In the genomic region with DNA sequence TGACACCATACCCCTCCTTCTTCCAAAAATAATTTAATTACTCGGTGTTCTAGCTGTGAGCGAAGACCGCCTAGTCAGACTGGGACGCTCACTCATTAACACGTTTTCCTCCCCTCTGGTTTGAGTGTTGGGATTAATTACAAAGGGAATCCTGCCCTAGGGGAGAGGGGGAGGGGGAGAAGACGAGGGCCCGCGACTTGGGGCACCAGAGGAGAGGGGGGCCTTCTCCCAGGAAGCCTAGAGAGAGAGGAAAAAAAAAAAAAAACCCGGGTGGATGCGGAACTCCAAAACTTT, we compare ENCODE assay signal across 9 mouse cellular contexts. TPM values are rescaled to one million over a fixed set of nuclear protein-coding genes. Genes with fewer than 3 reads are reported as not detected.
DNase-seq lines count a peak whose midpoint lies in the region; ATAC-seq and TF ChIP-seq lines count a peak whose summit lies in the region.
"Had no signal": no experiment of that assay in that cellular context is flagged by ENCODE, and none has a peak within 500 bp of the region (broad histone marks: within the 10 kb centered on the region; RNA-seq: fewer than 3 reads in every experiment).

No protein-coding gene starts in this region.

- WGBS in heart, embryonic 10.5 days, result 23% methylated on average over 10 of the region's 10 CpGs
- WGBS in liver, embryonic 12.5 days (ENCODE audit: insufficient replicate concordance), result 29% methylated on average over 10 of the region's 10 CpGs

- no peak for ATAC-seq in liver, embryonic 12.5 days

- TF ChIP-seq CTCF in testis, adult 2 months (IDR thresholded peaks at IDR 0.05; ENCODE audit: control insufficient read depth, insufficient read depth, insufficient replicate concordance, low read depth, low read length), result no peak

- no peaks in the 10 kb centered on the region for H3K9me3 ChIP-seq in heart, embryonic 10.5 days
- no peaks in the 10 kb centered on the region for H3K9me3 ChIP-seq in liver, embryonic 12.5 days (replicated peaks)

- H3K4me2 ChIP-seq in liver, embryonic 12.5 days, result peak overlapping the region; percentile 90

- 0 out of 2 replicates have a peak, but pooled peaks cover 5% of the 10 kb centered on the region for H3K36me3 ChIP-seq in heart, embryonic 10.5 days
- H3K36me3 ChIP-seq in testis, adult 2 months (ENCODE audit: control insufficient read depth, insufficient read depth, low read length), result no peaks in the 10 kb centered on the region
- no peaks in the 10 kb centered on the region for H3K36me3 ChIP-seq in liver, embryonic 12.5 days

- TF ChIP-seq POLR2A in testis, adult 2 months (IDR thresholded peaks at IDR 0.05; ENCODE audit: control insufficient read depth, low read depth, low read length), result no peak

- H3K9ac ChIP-seq in liver, embryonic 12.5 days, result peak overlapping the region; percentile 66; the same call in 1 of the 2 replicates

- no peak for DNase-seq in heart, embryonic 10.5 days (ENCODE audit: low spot score)
- no peak for DNase-seq in heart, postnatal 4 days
- DNase-seq in testis, postnatal 10 days (ENCODE audit: low spot score), result no peak
- no peak for DNase-seq in embryo, embryonic 10 days (ENCODE audit: low spot score)
- DNase-seq in layer of hippocampus, postnatal 14 days (ENCODE audit: low spot score in 2 of 2), result no peak
- DNase-seq in cerebellum, postnatal 14 days, result no peak

- no peaks in the 10 kb centered on the region for H3K27me3 ChIP-seq in heart, embryonic 10.5 days (ENCODE audit: insufficient read depth, poor library complexity, severe bottlenecking)
- H3K27me3 ChIP-seq in testis, adult 2 months (ENCODE audit: control insufficient read depth, insufficient read depth, low read length), result no peaks in the 10 kb centered on the region
- H3K27me3 ChIP-seq in liver, embryonic 12.5 days (replicated peaks), result peaks cover 19% of the 10 kb centered on the region

- peaks cover 46% of the 10 kb centered on the region for H3K4me1 ChIP-seq in heart, embryonic 10.5 days
- peaks cover 14% of the 10 kb centered on the region for H3K4me1 ChIP-seq in testis, adult 2 months (ENCODE audit: control insufficient read depth, insufficient read depth, low read length)
- peaks cover 19% of the 10 kb centered on the region for H3K4me1 ChIP-seq in liver, embryonic 12.5 days

- peak overlapping the region; percentile 92 for H3K4me3 ChIP-seq in heart, embryonic 10.5 days
- H3K4me3 ChIP-seq in testis, adult 2 months (ENCODE audit: control insufficient read depth, low read depth, low read length), result peak overlapping the region; percentile 44; the same call in 1 of the 2 replicates
- H3K4me3 ChIP-seq in liver, embryonic 12.5 days, result peak overlapping the region; percentile 68; the same call in 1 of the 2 replicates

- peak overlapping the region; percentile 97 for H3K27ac ChIP-seq in heart, embryonic 10.5 days
- no peak overlapping the region for H3K27ac ChIP-seq in testis, adult 2 months (ENCODE audit: control insufficient read depth, insufficient read depth, low read depth, low read length)
- H3K27ac ChIP-seq in liver, embryonic 12.5 days, result no peak overlapping the region

RNA-seq across cellular contexts. Expression of a gene that starts 0.5 kb away (rescaled TPM):
- 12.8 and 16.0 TPM in 2 replicates for polyA plus RNA-seq in heart, embryonic 10.5 days (2016; fragmentation: Nextera tagmentation; extraction: Ambion mirVana)
- total RNA-seq in heart, postnatal 4 days (2021), result 10 to 100 TPM; 12.3 to 12.4 TPM
- 2.6 and 4.6 TPM in 2 replicates for polyA plus RNA-seq in testis, adult 2 months (2012; rRNA removed)
- polyA plus RNA-seq in liver, embryonic 12.5 days (2016; fragmentation: Nextera tagmentation; extraction: Ambion mirVana), result 2.3 and 2.6 TPM in 2 replicates
- total RNA-seq in layer of hippocampus, postnatal 14 days (2021), result 10 to 100 TPM; 21.9 to 22.4 TPM

RNA-seq across cellular contexts. Expression of a gene that starts 29.6 kb away (rescaled TPM):
- polyA plus RNA-seq in heart, embryonic 10.5 days (2016; fragmentation: Nextera tagmentation; extraction: Ambion mirVana), result 0.09 TPM in 1 of 2 replicates, not detected in the other
- not detected for total RNA-seq in heart, postnatal 4 days (2021)
- 0.24 and 0.33 TPM in 2 replicates for polyA plus RNA-seq in testis, adult 2 months (2012; rRNA removed)
- not detected in 2 replicates for polyA plus RNA-seq in liver, embryonic 12.5 days (2016; fragmentation: Nextera tagmentation; extraction: Ambion mirVana)
- under 1 TPM; 0.85 to 0.91 TPM for total RNA-seq in layer of hippocampus, postnatal 14 days (2021)
- total RNA-seq: adrenal gland, postnatal 36 days had no signal

RNA-seq across cellular contexts. Expression of a gene that starts 54.6 kb away (rescaled TPM):
- 188 and 218 TPM in 2 replicates for polyA plus RNA-seq in heart, embryonic 10.5 days (2016; fragmentation: Nextera tagmentation; extraction: Ambion mirVana)
- total RNA-seq in heart, postnatal 4 days (2021), result 100 to 1,000 TPM; 160 to 167 TPM
- polyA plus RNA-seq in testis, adult 2 months (2012; rRNA removed), result 28.1 and 33.1 TPM in 2 replicates
- polyA plus RNA-seq in liver, embryonic 12.5 days (2016; fragmentation: Nextera tagmentation; extraction: Ambion mirVana), result 92.8 and 96.5 TPM in 2 replicates
- 100 to 1,000 TPM; 152 TPM for total RNA-seq in layer of hippocampus, postnatal 14 days (2021)

RNA-seq across cellular contexts. Expression of a gene that starts 54.8 kb away (rescaled TPM):
- polyA plus RNA-seq in heart, embryonic 10.5 days (2016; fragmentation: Nextera tagmentation; extraction: Ambion mirVana), result 107 and 124 TPM in 2 replicates
- 10 to 100 TPM; 65.6 to 67.4 TPM for total RNA-seq in heart, postnatal 4 days (2021)
- 60.5 and 77.9 TPM in 2 replicates for polyA plus RNA-seq in testis, adult 2 months (2012; rRNA removed)
- 45.6 and 47.8 TPM in 2 replicates for polyA plus RNA-seq in liver, embryonic 12.5 days (2016; fragmentation: Nextera tagmentation; extraction: Ambion mirVana)
- 10 to 100 TPM; 71.4 to 73.2 TPM for total RNA-seq in layer of hippocampus, postnatal 14 days (2021)
